Mouse (Mus musculus) myocyte (in vitro differentiated cells): ENCODE results near the gene Gm9376. TPM values are rescaled to one million over a fixed set of nuclear protein-coding genes. Genes with fewer than 3 reads are reported as not detected.

ENCODE experiments used
- H3K27me3 ChIP-seq: one replicate; pipeline ENCODE4 v1.6.1; 2011; ENCODE audit not compliant: control insufficient read depth, insufficient read depth, insufficient read length
- H3K36me3 ChIP-seq: one replicate; pipeline ENCODE4 v1.6.1; 2011; ENCODE audit not compliant: control insufficient read depth, insufficient read depth
- H3K4me2 ChIP-seq: one replicate; pipeline ENCODE4 v1.6.1; 2011; ENCODE audit warnings: low read depth, control low read depth
- H3K4me3 ChIP-seq: one replicate; pipeline ENCODE4 v1.5.1; 2011; ENCODE audit warnings: mild to moderate bottlenecking, control low read depth, moderate library complexity
- H3K79me2 ChIP-seq: one replicate; pipeline ENCODE4 v1.6.1; 2011; ENCODE audit not compliant: control insufficient read depth, insufficient read depth
- H3ac ChIP-seq: one replicate; pipeline ENCODE4 v1.6.1; 2011; ENCODE audit not compliant: control insufficient read depth, insufficient read length
- CEBPB ChIP-seq: IDR thresholded peaks from 2 replicates; pipeline ENCODE4 v1.6.1; 2011; ENCODE audit warnings: mild to moderate bottlenecking, moderate library complexity; ENCODE audit not compliant: poor library complexity, insufficient read depth, severe bottlenecking
- E2F4 ChIP-seq: IDR thresholded peaks from one replicate; pipeline ENCODE4 v1.6.1; 2011; ENCODE audit warnings: mild to moderate bottlenecking, control low read depth, moderate library complexity; ENCODE audit not compliant: insufficient read depth
- MAX ChIP-seq: IDR thresholded peaks from one replicate; pipeline ENCODE4 v1.6.1; 2011; ENCODE audit warnings: low read depth, mild to moderate bottlenecking, control low read depth
- MYOD1 ChIP-seq, 3 experiments: IDR thresholded peaks; one replicate each; pipeline ENCODE4 v1.6.1; 2011; ENCODE audit warnings: control low read depth in 2 of 3, low read depth in 2 of 3, mild to moderate bottlenecking in 2 of 3, moderate library complexity in 1 of 3; ENCODE audit not compliant: insufficient read length in 2 of 3, control insufficient read depth in 1 of 3
- MYOG ChIP-seq, 3 experiments: IDR thresholded peaks; one replicate each; pipeline ENCODE4 v1.6.1; 2011; ENCODE audit warnings: control low read depth in 2 of 3, low read depth in 2 of 3, mild to moderate bottlenecking in 2 of 3; ENCODE audit not compliant: insufficient read length in 2 of 3, control insufficient read depth in 1 of 3, insufficient read depth in 1 of 3
- POLR2A ChIP-seq: IDR thresholded peaks from one replicate; pipeline ENCODE4 v1.6.1; 2011; ENCODE audit warnings: low read depth, mild to moderate bottlenecking, control low read depth, moderate library complexity; ENCODE audit not compliant: insufficient read length
- POLR2AphosphoS2 ChIP-seq: IDR thresholded peaks from one replicate; pipeline ENCODE4 v1.6.1; 2011; ENCODE audit warnings: low read depth, control low read depth; ENCODE audit not compliant: insufficient read length
- REST ChIP-seq: IDR thresholded peaks from one replicate; pipeline ENCODE4 v1.6.1; 2011; ENCODE audit warnings: mild to moderate bottlenecking, control low read depth, moderate library complexity; ENCODE audit not compliant: insufficient read depth, insufficient read length
- SRF ChIP-seq: IDR thresholded peaks from one replicate; pipeline ENCODE4 v1.6.1; 2011; ENCODE audit warnings: low read depth; ENCODE audit not compliant: control insufficient read depth, insufficient read length
- TCF12 ChIP-seq: IDR thresholded peaks from one replicate; pipeline ENCODE4 v1.6.1; 2011; ENCODE audit warnings: mild to moderate bottlenecking, control low read depth; ENCODE audit not compliant: poor library complexity, insufficient read depth, severe bottlenecking
- TCF3 ChIP-seq: IDR thresholded peaks from one replicate; pipeline ENCODE4 v1.6.1; 2011; ENCODE audit warnings: low read depth, control low read depth; ENCODE audit not compliant: insufficient read length
- USF1 ChIP-seq: IDR thresholded peaks from one replicate; pipeline ENCODE4 v1.6.1; 2011; ENCODE audit warnings: low read depth, mild to moderate bottlenecking, control low read depth, moderate library complexity
- polyA plus RNA-seq: library from polyadenylated mRNA; unstranded; fragments of >200 nt; fragmentation: generic; extraction: Trizol; gene quantifications from one replicate; pipeline ENCODE4 v1.2.1, GENCODE M21; 2012; ENCODE audit warnings: missing spikeins

The Gm9376 gene
- polyA plus RNA-seq, 1 experiment = not detected

DNA sequence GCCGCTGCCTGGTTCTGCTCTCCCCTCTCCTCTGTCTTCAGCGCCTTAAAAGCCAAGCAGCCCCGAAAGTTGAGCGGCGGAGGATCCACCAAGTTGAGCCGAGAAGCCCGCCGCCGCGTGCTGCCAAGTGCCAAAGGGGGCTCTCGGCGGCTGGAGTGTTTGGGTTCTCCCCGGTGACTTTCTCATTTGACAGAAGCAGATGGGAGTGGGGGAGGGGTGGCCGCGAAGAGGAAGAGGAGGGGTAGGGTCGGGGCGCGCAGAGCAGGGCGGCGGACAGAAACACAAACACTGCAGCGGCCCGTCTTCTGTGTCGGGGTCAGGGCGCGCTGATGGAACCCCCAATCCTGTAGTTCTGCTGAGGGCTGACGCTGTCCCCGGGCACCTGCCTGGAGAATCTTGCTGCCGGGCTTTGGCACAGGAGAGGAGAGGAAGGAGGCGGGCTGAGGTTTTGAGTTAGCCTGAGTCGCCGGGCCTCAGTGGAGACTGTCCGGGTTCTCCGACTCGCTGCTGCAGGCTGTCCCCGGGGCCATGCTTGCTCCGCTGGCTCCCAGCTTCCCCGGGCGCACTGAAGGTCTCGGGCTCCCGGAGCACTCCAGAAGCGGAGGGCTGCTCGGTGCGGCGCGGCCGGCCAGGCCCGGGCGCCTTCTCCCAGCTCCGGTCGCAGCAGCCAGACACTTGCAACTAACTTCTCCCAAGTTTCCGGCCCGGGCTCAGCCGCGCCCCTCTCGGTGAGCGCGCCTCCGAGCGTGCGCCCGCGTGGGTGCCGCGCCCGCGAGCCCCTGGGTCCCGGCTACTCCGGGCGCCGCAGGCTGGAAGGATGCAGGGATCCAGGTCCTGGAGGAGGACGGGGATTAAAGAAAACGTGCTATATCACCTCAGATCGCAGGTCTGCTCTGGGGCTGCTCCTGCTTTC lies 30.5 kb upstream of the Gm9376 start:
- H3K79me2 ChIP-seq = no peaks in the 10 kb centered on the region
- no peak overlapping the region for H3K4me3 ChIP-seq
- H3K27me3 ChIP-seq = peaks cover 32% of the 10 kb centered on the region

GRCm38 (mm10) chr14:118236886-118237289 lies 29.9 kb upstream of the Gm9376 start, which contains the start of gene Sox21:
TSS of gene Sox21 (minus strand) at chr14:118237030.
- peak within 1 kb of the TSS; percentile 30 for H3K4me2 ChIP-seq
- no peak for TF ChIP-seq USF1
- no peaks in the 10 kb centered on the region for H3K79me2 ChIP-seq
- no peak within 1 kb of the TSS for H3K4me3 ChIP-seq
- peaks cover 26% of the 10 kb centered on the region for H3K27me3 ChIP-seq
- H3K36me3 ChIP-seq = no peaks in the 10 kb centered on the region
- H3ac ChIP-seq = no peak within 1 kb of the TSS

More for the DNA sequence above, 30.5 kb upstream of the Gm9376 start:
- Histone ChIP-seq H3K4me2 (peak overlapping the region; percentile 30), H3K36me3 (no peaks in the 10 kb centered on the region), H3ac (no peak overlapping the region)
- TF ChIP-seq POLR2AphosphoS2 (no peak), TCF3 (no peak), USF1 (no peak), POLR2A (no peak), SRF (no peak)

DNA sequence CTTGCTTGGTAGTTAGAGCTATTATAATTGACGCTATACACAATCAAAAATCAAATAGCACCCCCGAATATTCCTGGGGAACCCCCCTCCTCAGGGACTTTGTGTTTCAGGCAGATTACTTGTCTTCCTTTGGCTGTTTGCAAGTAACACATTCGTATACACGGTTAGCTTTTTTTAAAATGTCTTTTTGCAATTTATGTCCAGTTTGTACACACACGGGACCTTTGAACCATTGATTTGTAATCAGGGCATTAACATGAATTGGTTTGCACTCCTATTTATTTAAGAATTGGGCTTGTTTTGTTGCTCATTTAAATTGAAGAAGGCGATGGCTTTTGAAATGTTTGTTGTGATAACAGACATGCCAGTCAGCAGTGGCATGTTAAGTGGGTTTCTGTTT lies 29.0 kb upstream of the Gm9376 start:
- H3K79me2 ChIP-seq = no peaks in the 10 kb centered on the region
- peaks cover 26% of the 10 kb centered on the region for H3K27me3 ChIP-seq
- H3K4me2 ChIP-seq = no peak overlapping the region
- no peak overlapping the region for H3ac ChIP-seq
- TF ChIP-seq POLR2A = no peak
- no peak for TF ChIP-seq SRF
- no peak for TF ChIP-seq TCF12
- TF ChIP-seq MYOG (IDR thresholded peaks at IDR 0.05; ENCODE audit: control insufficient read depth in 1 of 3, insufficient read depth in 1 of 3, insufficient read length in 2 of 3, low read depth in 2 of 3) = no peak
- no peak for TF ChIP-seq TCF3
- TF ChIP-seq E2F4 = no peak
- TF ChIP-seq CEBPB = no peak
- no peak for TF ChIP-seq MYOD1 (IDR thresholded peaks at IDR 0.05; ENCODE audit: control insufficient read depth in 1 of 3, insufficient read length in 2 of 3, low read depth in 2 of 3)
- TF ChIP-seq REST = no peak
- no peak for TF ChIP-seq USF1
- no peak for TF ChIP-seq MAX
- TF ChIP-seq POLR2AphosphoS2 = no peak
- no peaks in the 10 kb centered on the region for H3K36me3 ChIP-seq
- no peak overlapping the region for H3K4me3 ChIP-seq

- no peak overlapping the region for H3ac ChIP-seq
- no peak overlapping the region for H3K4me2 ChIP-seq
- H3K27me3 ChIP-seq = peaks cover 25% of the 10 kb centered on the region
- H3K79me2 ChIP-seq = no peaks in the 10 kb centered on the region
- no peaks in the 10 kb centered on the region for H3K36me3 ChIP-seq
- no peak overlapping the region for H3K4me3 ChIP-seq
- no peak for TF ChIP-seq TCF3
- TF ChIP-seq E2F4 = no peak
- TF ChIP-seq CEBPB = no peak
- TF ChIP-seq MYOG (IDR thresholded peaks at IDR 0.05; ENCODE audit: control insufficient read depth in 1 of 3, insufficient read depth in 1 of 3, insufficient read length in 2 of 3, low read depth in 2 of 3) = no peak
- no peak for TF ChIP-seq MYOD1 (IDR thresholded peaks at IDR 0.05; ENCODE audit: control insufficient read depth in 1 of 3, insufficient read length in 2 of 3, low read depth in 2 of 3)
- TF ChIP-seq TCF12 = no peak
- no peak for TF ChIP-seq MAX
- TF ChIP-seq POLR2AphosphoS2 = no peak
- TF ChIP-seq SRF = no peak
- no peak for TF ChIP-seq POLR2A
- TF ChIP-seq USF1 = no peak
- TF ChIP-seq REST = no peak
Observed at GRCm38 (mm10) chr14:118239351-118239750, 27.4 kb upstream of the Gm9376 start.

- Histone ChIP-seq H3K27me3 (peaks cover 9% of the 10 kb centered on the region), H3ac (no peak overlapping the region), H3K4me2 (no peak overlapping the region), H3K36me3 (no peaks in the 10 kb centered on the region), H3K4me3 (no peak overlapping the region), H3K79me2 (no peaks in the 10 kb centered on the region)
- TF ChIP-seq USF1 (no peak), REST (no peak), CEBPB (no peak), POLR2AphosphoS2 (no peak), MAX (no peak), SRF (no peak), TCF3 (no peak), MYOG (IDR thresholded peaks at IDR 0.05; ENCODE audit: control insufficient read depth in 1 of 3, insufficient read depth in 1 of 3, insufficient read length in 2 of 3, low read depth in 2 of 3) (no peak), MYOD1 (IDR thresholded peaks at IDR 0.05; ENCODE audit: control insufficient read depth in 1 of 3, insufficient read length in 2 of 3, low read depth in 2 of 3) (no peak), POLR2A (no peak), E2F4 (no peak), TCF12 (no peak)
Observed at GRCm38 (mm10) chr14:118241416-118241815, 25.3 kb upstream of the Gm9376 start.
